Mouse (Mus musculus) brain, embryonic 14.5 days (tissue): ENCODE measurements at regions not wholly inside any gene's neighbourhood (a gene's known extent, or its start where the extent isn't known, plus 50 kb on each side); places are given as distances from the start of the nearest gene placed in this dataset.

Source experiments
- CTCF ChIP-seq: fragments of 200-500 bp; IDR thresholded peaks from 2 replicates; pipeline ENCODE4 v1.5.1; 2012; ENCODE audit warnings: inconsistent platforms, mild to moderate bottlenecking, moderate library complexity, borderline replicate concordance; ENCODE audit not compliant: insufficient read depth, insufficient read length; ENCODE audit errors: extremely low read depth
- POLR2A ChIP-seq: fragments of 200-500 bp; IDR thresholded peaks from 2 replicates; pipeline ENCODE4 v1.6.1; 2012; ENCODE audit warnings: mild to moderate bottlenecking, inconsistent platforms, borderline replicate concordance; ENCODE audit not compliant: poor library complexity, insufficient read depth, insufficient read length, severe bottlenecking; ENCODE audit errors: extremely low read depth

DNA sequence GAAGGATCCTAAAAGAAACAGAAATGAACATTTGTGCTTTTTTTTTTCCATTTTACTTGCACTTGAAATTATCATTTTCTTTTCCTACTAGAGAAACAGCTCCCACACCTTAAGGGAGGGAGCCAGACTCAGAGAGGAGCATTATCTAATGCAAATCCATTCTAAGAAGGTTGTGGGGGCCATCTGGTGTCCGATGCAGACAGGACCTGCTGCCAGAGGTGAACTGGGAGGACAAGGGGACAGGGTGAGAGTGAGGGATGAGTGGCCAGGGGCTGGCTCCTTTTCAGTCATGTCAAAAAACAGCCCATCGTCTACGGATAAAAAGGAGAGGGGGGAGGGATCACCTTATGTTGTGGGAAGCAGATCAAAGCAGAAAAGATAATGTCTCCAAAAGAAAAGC lies 474.6 kb downstream of the Zfp536 start:
- peak; percentile 39; the same call in 1 of the 2 replicates for TF ChIP-seq CTCF
- no peak for TF ChIP-seq POLR2A
